In the genomic region with DNA sequence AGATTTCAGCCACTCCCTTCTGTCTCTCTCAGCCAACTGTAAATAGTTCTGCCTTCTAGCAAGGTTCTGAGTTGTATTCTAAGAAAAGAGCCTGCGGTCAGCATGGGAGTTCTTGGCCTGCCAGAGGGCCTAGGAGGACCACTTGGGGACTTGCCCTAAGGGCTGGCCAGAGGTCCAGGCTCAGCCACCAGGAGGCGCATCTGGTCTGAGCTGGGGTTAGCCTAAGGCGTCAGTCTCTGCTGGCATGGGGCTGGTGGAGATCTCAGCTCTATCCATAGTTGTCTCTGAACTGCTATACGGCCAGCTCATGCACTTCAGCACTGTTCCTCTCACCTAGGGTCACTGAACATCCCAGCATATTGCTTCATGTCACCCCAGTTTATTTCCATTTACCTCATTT, we compare ENCODE assay signal across 8 mouse cellular contexts. TPM values are rescaled to one million over a fixed set of nuclear protein-coding genes. Genes with fewer than 3 reads are reported as not detected.
A peak's percentile ranks its signal among the peaks of the same experiment; 100 is the strongest.
DNase-seq lines count a peak whose midpoint lies in the region; ATAC-seq and TF ChIP-seq lines count a peak whose summit lies in the region.
"Had no signal": no experiment of that assay in that cellular context is flagged by ENCODE, and none has a peak within 500 bp of the region (broad histone marks: within the 10 kb centered on the region; RNA-seq: fewer than 3 reads in every experiment).

No protein-coding gene starts in this region.

- H3K36me3 ChIP-seq in kidney, adult 2 months (ENCODE audit: control insufficient read depth, insufficient read depth, low read length), result no peaks in the 10 kb centered on the region
- H3K36me3 ChIP-seq in kidney, embryonic 15.5 days, result no peaks in the 10 kb centered on the region
- no peaks in the 10 kb centered on the region for H3K36me3 ChIP-seq in E14TG2a.4 (ENCODE audit: insufficient read depth, low read length)
- H3K36me3 ChIP-seq: lung, embryonic 15.5 days had no signal

- H3K4me1 ChIP-seq in kidney, adult 2 months (ENCODE audit: control insufficient read depth, insufficient read depth, low read length), result no peaks in the 10 kb centered on the region
- H3K4me1 ChIP-seq in kidney, embryonic 15.5 days, result no peaks in the 10 kb centered on the region
- peaks cover 10% of the 10 kb centered on the region for H3K4me1 ChIP-seq in E14TG2a.4 (replicated peaks; ENCODE audit: low read depth, low read length)
- H3K4me1 ChIP-seq: lung, embryonic 15.5 days had no signal

- no peak overlapping the region for H3K4me2 ChIP-seq in kidney, embryonic 15.5 days
- H3K4me2 ChIP-seq: lung, embryonic 15.5 days had no signal

- no peaks in the 10 kb centered on the region for H3K27me3 ChIP-seq in kidney, adult 2 months (replicated peaks; ENCODE audit: control insufficient read depth, insufficient read depth, low read length)
- no peaks in the 10 kb centered on the region for H3K27me3 ChIP-seq in kidney, embryonic 15.5 days
- H3K27me3 ChIP-seq in E14TG2a.4 (ENCODE audit: insufficient read depth, low read length), result no peaks in the 10 kb centered on the region
- H3K27me3 ChIP-seq: lung, embryonic 15.5 days had no signal

- no peaks in the 10 kb centered on the region for H3K9me3 ChIP-seq in kidney, embryonic 15.5 days (replicated peaks)
- no peaks in the 10 kb centered on the region for H3K9me3 ChIP-seq in E14TG2a.4 (ENCODE audit: low read length)
- H3K9me3 ChIP-seq: lung, embryonic 15.5 days had no signal

- no peak overlapping the region for H3K4me3 ChIP-seq in kidney, adult 2 months (ENCODE audit: insufficient read depth, low read depth, low read length)
- H3K4me3 ChIP-seq in kidney, embryonic 15.5 days (replicated peaks), result no peak overlapping the region
- no peak overlapping the region for H3K4me3 ChIP-seq in E14TG2a.4 (replicated peaks; ENCODE audit: low read length)
- H3K4me3 ChIP-seq: lung, embryonic 15.5 days had no signal

- peak; percentile 33 for DNase-seq in kidney, adult 2 months
- peak; percentile 66 for DNase-seq in ZHBTc4 (ENCODE audit: low read depth, low spot score)
- peak; percentile 74 for DNase-seq in heart, postnatal 4 days
- DNase-seq in natural killer cell, adult 2 months (ENCODE audit: low spot score in 2 of 2), result peak; percentile 29 to 35
- no peak for DNase-seq in urinary bladder, postnatal 36 days (ENCODE audit: low spot score in 2 of 2)

- WGBS in kidney, adult 2 months, result 40% methylated on average over 4 of the region's 4 CpGs
- WGBS in kidney, embryonic 15.5 days, result 31% methylated on average over 4 of the region's 4 CpGs

- H3K27ac ChIP-seq in kidney, adult 2 months (ENCODE audit: insufficient read depth, low read depth, low read length), result no peak overlapping the region
- no peak overlapping the region for H3K27ac ChIP-seq in kidney, embryonic 15.5 days
- H3K27ac ChIP-seq: lung, embryonic 15.5 days had no signal

- H3K9ac ChIP-seq in kidney, embryonic 15.5 days, result no peak overlapping the region
- H3K9ac ChIP-seq: lung, embryonic 15.5 days had no signal

- TF ChIP-seq CTCF in kidney, adult 2 months (conservative IDR thresholded peaks at IDR 0.05; ENCODE audit: insufficient read depth, insufficient read length, low read depth, low read length), result peak; percentile 52
- TF ChIP-seq CTCF in E14TG2a.4 (conservative IDR thresholded peaks at IDR 0.05; ENCODE audit: low read length), result peak; percentile 29

- no peak for TF ChIP-seq POLR2A in kidney, adult 2 months (IDR thresholded peaks at IDR 0.05; ENCODE audit: low read depth, low read length)

- no peak for ATAC-seq in kidney, embryonic 15.5 days (replicated peaks; ENCODE audit: low FRiP score)

RNA-seq across cellular contexts. Expression of a gene that starts 30.3 kb away (rescaled TPM):
- 38.1 and 57.0 TPM in 2 replicates for polyA plus RNA-seq in kidney, adult 2 months (2012; rRNA removed)
- polyA plus RNA-seq in kidney, embryonic 15.5 days (2015; fragmentation: Nextera tagmentation; extraction: Ambion mirVana), result 8.7 and 10.5 TPM in 2 replicates
- 10 to 100 TPM; 11.1 to 11.4 TPM for total RNA-seq in heart, postnatal 4 days (2021)

RNA-seq across cellular contexts. Expression of a gene that starts 54.8 kb away (rescaled TPM):
- not detected in 2 replicates for polyA plus RNA-seq in kidney, adult 2 months (2012; rRNA removed)
- polyA plus RNA-seq in kidney, embryonic 15.5 days (2015; fragmentation: Nextera tagmentation; extraction: Ambion mirVana), result not detected in 2 replicates
- total RNA-seq in heart, postnatal 4 days (2021), result not detected
- polyA plus RNA-seq: lung, embryonic 15.5 days had no signal

Comparison
In these comparisons a context has a peak if more than half of its experiments do, and no peak if none do; other contexts are left out.
1. DNase-seq: peak in kidney, adult 2 months (single experiment), ZHBTc4 (single experiment), heart, postnatal 4 days (single experiment) and natural killer cell, adult 2 months (2 of 2); none in urinary bladder, postnatal 36 days (0 of 2).